7 mouse cellular contexts compared by ENCODE assay signal in genomic region chr15:79686046-79686869, GRCm38 (mm10). TPM values are rescaled to one million over a fixed set of nuclear protein-coding genes. Genes with fewer than 3 reads are reported as not detected.
A peak's percentile ranks its signal among the peaks of the same experiment; 100 is the strongest.
DNase-seq lines count a peak whose midpoint lies in the region; ATAC-seq lines count a peak whose summit lies in the region.

No protein-coding gene starts in this region.

- WGBS in forebrain, embryonic 11.5 days = 19% methylated on average over 15 of the region's 15 CpGs
- WGBS in limb, embryonic 13.5 days = 15% methylated on average over 15 of the region's 15 CpGs
- 11% methylated on average over 15 of the region's 15 CpGs for WGBS in stomach, embryonic 14.5 days

- no peak overlapping the region for H3K27ac ChIP-seq in forebrain, embryonic 11.5 days (ENCODE audit: low read depth, low read length)
- no peak overlapping the region for H3K27ac ChIP-seq in limb, embryonic 13.5 days
- no peak overlapping the region for H3K27ac ChIP-seq in stomach, embryonic 14.5 days (ENCODE audit: low read length)

- no peak for ATAC-seq in megakaryocyte, adult 5-6 weeks (ENCODE audit: poor library complexity, severe bottlenecking)
- ATAC-seq in forebrain, embryonic 11.5 days (replicated peaks; ENCODE audit: low FRiP score) = no peak
- ATAC-seq in limb, embryonic 13.5 days (ENCODE audit: low FRiP score, low read depth) = no peak
- no peak for ATAC-seq in stomach, embryonic 14.5 days (ENCODE audit: insufficient number of reproducible peaks, insufficient read depth, low FRiP score, low read depth)

- peaks cover 73% of the 10 kb centered on the region for H3K4me1 ChIP-seq in megakaryocyte, embryonic 14.5 days
- peaks cover 13% of the 10 kb centered on the region for H3K4me1 ChIP-seq in forebrain, embryonic 11.5 days (replicated peaks; ENCODE audit: control insufficient read depth, insufficient read depth, low read length)
- peaks cover 56% of the 10 kb centered on the region for H3K4me1 ChIP-seq in limb, embryonic 13.5 days
- H3K4me1 ChIP-seq in stomach, embryonic 14.5 days (ENCODE audit: control insufficient read depth, insufficient read depth, low read length) = peaks cover 47% of the 10 kb centered on the region

- peak overlapping the region; percentile 91 for H3K4me3 ChIP-seq in megakaryocyte, embryonic 14.5 days (replicated peaks)
- peak overlapping the region; percentile 89 for H3K4me3 ChIP-seq in forebrain, embryonic 11.5 days (ENCODE audit: low read depth, low read length)
- peak overlapping the region; percentile 91 for H3K4me3 ChIP-seq in limb, embryonic 13.5 days
- peak overlapping the region; percentile 90 for H3K4me3 ChIP-seq in stomach, embryonic 14.5 days (ENCODE audit: low read depth, low read length)

- H3K4me2 ChIP-seq in forebrain, embryonic 11.5 days (ENCODE audit: low read depth, low read length, severe bottlenecking) = peak overlapping the region; percentile 90
- H3K4me2 ChIP-seq in limb, embryonic 13.5 days (replicated peaks) = peak overlapping the region; percentile 86
- peak overlapping the region; percentile 75 for H3K4me2 ChIP-seq in stomach, embryonic 14.5 days (replicated peaks; ENCODE audit: low read depth, low read length)

- peaks cover 8% of the 10 kb centered on the region for H3K36me3 ChIP-seq in megakaryocyte, embryonic 14.5 days (replicated peaks; ENCODE audit: low read length)
- no peaks in the 10 kb centered on the region for H3K36me3 ChIP-seq in forebrain, embryonic 11.5 days (ENCODE audit: control insufficient read depth, insufficient read depth, low read length)
- no peaks in the 10 kb centered on the region for H3K36me3 ChIP-seq in limb, embryonic 13.5 days
- H3K36me3 ChIP-seq in stomach, embryonic 14.5 days (ENCODE audit: control insufficient read depth, insufficient read depth, low read length) = no peaks in the 10 kb centered on the region

- DNase-seq in forebrain, embryonic 11.5 days (ENCODE audit: low spot score) = no peak
- no peak for DNase-seq in yolk sac, embryonic 10.5 days (ENCODE audit: low spot score)
- DNase-seq in cerebellum, adult 18-20 months = no peak

- no peaks in the 10 kb centered on the region for H3K9me3 ChIP-seq in megakaryocyte, embryonic 14.5 days
- no peaks in the 10 kb centered on the region for H3K9me3 ChIP-seq in forebrain, embryonic 11.5 days (ENCODE audit: control insufficient read depth, low read length)
- H3K9me3 ChIP-seq in limb, embryonic 13.5 days = no peaks in the 10 kb centered on the region
- H3K9me3 ChIP-seq in stomach, embryonic 14.5 days (ENCODE audit: control insufficient read depth, low read depth, low read length) = no peaks in the 10 kb centered on the region

- peak overlapping the region; percentile 83 for H3K9ac ChIP-seq in forebrain, embryonic 11.5 days (ENCODE audit: low read length)
- H3K9ac ChIP-seq in limb, embryonic 13.5 days = peak overlapping the region; percentile 96
- H3K9ac ChIP-seq in stomach, embryonic 14.5 days (replicated peaks; ENCODE audit: low read depth, low read length) = peak overlapping the region; percentile 86; the same call in 1 of the 2 replicates

- no peaks in the 10 kb centered on the region for H3K27me3 ChIP-seq in megakaryocyte, embryonic 14.5 days (replicated peaks)
- no peaks in the 10 kb centered on the region for H3K27me3 ChIP-seq in forebrain, embryonic 11.5 days (ENCODE audit: control insufficient read depth, insufficient read depth, low read length)
- H3K27me3 ChIP-seq in limb, embryonic 13.5 days = no peaks in the 10 kb centered on the region
- H3K27me3 ChIP-seq in stomach, embryonic 14.5 days (ENCODE audit: control insufficient read depth, insufficient read depth, low read length) = no peaks in the 10 kb centered on the region

RNA-seq across cellular contexts. Expression of gene Josd1, which starts 1.5 kb away (rescaled TPM):
- polyA plus RNA-seq in megakaryocyte, embryonic 14.5 days (2012; ENCODE audit: insufficient read depth, low replicate concordance) = 5.4 and 16.7 TPM in 2 replicates
- total RNA-seq in megakaryocyte, adult 5-6 weeks (2015) = 6.7 and 8.0 TPM in 2 replicates
- 10.7 and 13.0 TPM in 2 replicates for total RNA-seq in megakaryocyte, adult 5-6 weeks (2017)
- 13.4 and 13.8 TPM in 2 replicates for polyA plus RNA-seq in forebrain, embryonic 11.5 days (2014; fragmentation: Nextera tagmentation; extraction: Ambion mirVana)
- polyA plus RNA-seq in limb, embryonic 13.5 days (2015; fragmentation: Nextera tagmentation; extraction: Ambion mirVana) = 24.8 and 26.7 TPM in 2 replicates
- 15.3 and 16.0 TPM in 2 replicates for polyA plus RNA-seq in stomach, embryonic 14.5 days (2014; fragmentation: Nextera tagmentation; extraction: Ambion mirVana)

RNA-seq across cellular contexts. Expression of gene Gtpbp1, which starts 4.4 kb away (rescaled TPM):
- polyA plus RNA-seq in megakaryocyte, embryonic 14.5 days (2012; ENCODE audit: insufficient read depth, low replicate concordance) = 42.4 and 70.4 TPM in 2 replicates
- total RNA-seq in megakaryocyte, adult 5-6 weeks (2015) = 31.2 and 31.9 TPM in 2 replicates
- 36.8 and 56.8 TPM in 2 replicates for total RNA-seq in megakaryocyte, adult 5-6 weeks (2017)
- 53.4 and 54.3 TPM in 2 replicates for polyA plus RNA-seq in forebrain, embryonic 11.5 days (2014; fragmentation: Nextera tagmentation; extraction: Ambion mirVana)
- 37.1 and 40.8 TPM in 2 replicates for polyA plus RNA-seq in limb, embryonic 13.5 days (2015; fragmentation: Nextera tagmentation; extraction: Ambion mirVana)
- 24.7 and 27.2 TPM in 2 replicates for polyA plus RNA-seq in stomach, embryonic 14.5 days (2014; fragmentation: Nextera tagmentation; extraction: Ambion mirVana)

RNA-seq across cellular contexts. Expression of gene Tomm22, which starts 15.6 kb away (rescaled TPM):
- 60.9 and 120 TPM in 2 replicates for polyA plus RNA-seq in megakaryocyte, embryonic 14.5 days (2012; ENCODE audit: insufficient read depth, low replicate concordance)
- 161 and 184 TPM in 2 replicates for total RNA-seq in megakaryocyte, adult 5-6 weeks (2015)
- total RNA-seq in megakaryocyte, adult 5-6 weeks (2017) = 81.2 and 82.1 TPM in 2 replicates
- polyA plus RNA-seq in forebrain, embryonic 11.5 days (2014; fragmentation: Nextera tagmentation; extraction: Ambion mirVana) = 271 and 288 TPM in 2 replicates
- 221 and 226 TPM in 2 replicates for polyA plus RNA-seq in limb, embryonic 13.5 days (2015; fragmentation: Nextera tagmentation; extraction: Ambion mirVana)
- 236 and 237 TPM in 2 replicates for polyA plus RNA-seq in stomach, embryonic 14.5 days (2014; fragmentation: Nextera tagmentation; extraction: Ambion mirVana)

RNA-seq across cellular contexts. Expression of gene Cby1, which starts 27.3 kb away (rescaled TPM):
- polyA plus RNA-seq in megakaryocyte, embryonic 14.5 days (2012; ENCODE audit: insufficient read depth, low replicate concordance) = 122 and 127 TPM in 2 replicates
- 9.9 and 12.9 TPM in 2 replicates for total RNA-seq in megakaryocyte, adult 5-6 weeks (2015)
- 45.0 and 52.0 TPM in 2 replicates for total RNA-seq in megakaryocyte, adult 5-6 weeks (2017)
- polyA plus RNA-seq in forebrain, embryonic 11.5 days (2014; fragmentation: Nextera tagmentation; extraction: Ambion mirVana) = 78.8 and 81.6 TPM in 2 replicates
- 55.1 and 59.5 TPM in 2 replicates for polyA plus RNA-seq in limb, embryonic 13.5 days (2015; fragmentation: Nextera tagmentation; extraction: Ambion mirVana)
- polyA plus RNA-seq in stomach, embryonic 14.5 days (2014; fragmentation: Nextera tagmentation; extraction: Ambion mirVana) = 45.0 and 49.5 TPM in 2 replicates

RNA-seq across cellular contexts. Expression of gene Fam227a, which starts 27.5 kb away (rescaled TPM):
- polyA plus RNA-seq in megakaryocyte, embryonic 14.5 days (2012; ENCODE audit: insufficient read depth, low replicate concordance) = 0.38 and 2.9 TPM in 2 replicates
- 0.20 and 0.87 TPM in 2 replicates for total RNA-seq in megakaryocyte, adult 5-6 weeks (2015)
- total RNA-seq in megakaryocyte, adult 5-6 weeks (2017) = 0.12 and 1.2 TPM in 2 replicates
- polyA plus RNA-seq in forebrain, embryonic 11.5 days (2014; fragmentation: Nextera tagmentation; extraction: Ambion mirVana) = 4.5 and 4.7 TPM in 2 replicates
- polyA plus RNA-seq in limb, embryonic 13.5 days (2015; fragmentation: Nextera tagmentation; extraction: Ambion mirVana) = 1.4 and 2.2 TPM in 2 replicates
- polyA plus RNA-seq in stomach, embryonic 14.5 days (2014; fragmentation: Nextera tagmentation; extraction: Ambion mirVana) = 1.6 and 3.0 TPM in 2 replicates
